Mouse (Mus musculus) bone marrow macrophage, adult 2 months (primary cell): ENCODE data around the gene Ticam1. TPM values are rescaled to one million over a fixed set of nuclear protein-coding genes. Genes with fewer than 3 reads are reported as not detected.
A peak's percentile ranks its signal among the peaks of the same experiment; 100 is the strongest.

Source experiments
- H3K27ac ChIP-seq: 2 replicates; pipeline ENCODE4 v1.5.1; 2012; ENCODE audit warnings: low read depth, low read length; ENCODE audit not compliant: insufficient read depth
- H3K4me1 ChIP-seq: 2 replicates; pipeline ENCODE4 v1.6.1; 2012; ENCODE audit warnings: low read length; ENCODE audit not compliant: control insufficient read depth, insufficient read depth
- H3K4me3 ChIP-seq: 2 replicates; pipeline ENCODE4 v1.5.1; 2012; ENCODE audit warnings: mild to moderate bottlenecking, low read length, moderate library complexity; ENCODE audit not compliant: insufficient read depth
- CTCF ChIP-seq: IDR thresholded peaks from 2 replicates; pipeline ENCODE4 v1.5.1; 2012; ENCODE audit warnings: low read depth, mild to moderate bottlenecking, low read length, moderate library complexity
- POLR2A ChIP-seq: IDR thresholded peaks from 2 replicates; pipeline ENCODE4 v1.6.1; 2012; ENCODE audit warnings: mild to moderate bottlenecking, low read depth, low read length, borderline replicate concordance
- polyA plus RNA-seq: library from polyadenylated mRNA; stranded (reverse); fragments of >200 nt; gene quantifications from 2 replicates; pipeline ENCODE4 v1.2.4, GENCODE M21; 2012; ENCODE audit not compliant: missing spikeins, insufficient read depth, insufficient read length

Ticam1 gene
- polyA plus RNA-seq, 1 experiment: 17.6 TPM

- peak within 1 kb of the TSS; percentile 85 for H3K4me3 ChIP-seq
- H3K4me1 ChIP-seq: peaks cover 6% of the 10 kb centered on the region
- H3K27ac ChIP-seq: peak within 1 kb of the TSS; percentile 66
- TF ChIP-seq CTCF (no peak), POLR2A (no peak)
Measured at GRCm38 (mm10) chr17:56303160-56303846, 26.7 kb upstream of the Ticam1 start, which contains the start of gene Uhrf1. Gene Uhrf1, plus strand, starts transcription at chr17:56303321.

- Histone ChIP-seq H3K4me1 (peaks cover 6% of the 10 kb centered on the region), H3K27ac (no peak overlapping the region), H3K4me3 (no peak overlapping the region)
- TF ChIP-seq CTCF (no peak), POLR2A (no peak)
Measured at GRCm38 (mm10) chr17:56302363-56302996, 25.9 kb upstream of the Ticam1 start.

- TF ChIP-seq POLR2A: no peak
- H3K4me1 ChIP-seq: peaks cover 6% of the 10 kb centered on the region
- H3K27ac ChIP-seq: no peak within 1 kb of the TSS
- no peak within 1 kb of the TSS for H3K4me3 ChIP-seq
Measured at GRCm38 (mm10) chr17:56300186-56300585, 23.6 kb upstream of the Ticam1 start, which contains the start of gene Arrdc5. Gene Arrdc5, minus strand, starts transcription at chr17:56300286.

- TF ChIP-seq POLR2A: no peak
- TF ChIP-seq CTCF: no peak
Measured at GRCm38 (mm10) chr17:56298238-56298637, 21.7 kb upstream of the Ticam1 start.

GRCm38 (mm10) chr17:56296201-56296600 is 19.6 kb upstream of the Ticam1 start:
- Histone ChIP-seq H3K4me1 (peaks cover 4% of the 10 kb centered on the region), H3K4me3 (no peak overlapping the region), H3K27ac (no peak overlapping the region)
- TF ChIP-seq CTCF: no peak
- no peak for TF ChIP-seq POLR2A

More at GRCm38 (mm10) chr17:56298238-56298637, 21.7 kb upstream of the Ticam1 start:
- Histone ChIP-seq H3K27ac (no peak overlapping the region), H3K4me1 (peaks cover 3% of the 10 kb centered on the region; the same call in 1 of the 2 replicates), H3K4me3 (no peak overlapping the region)

GRCm38 (mm10) chr17:56294241-56294640 is 17.7 kb upstream of the Ticam1 start:
- no peak overlapping the region for H3K27ac ChIP-seq
- TF ChIP-seq POLR2A (no peak), CTCF (no peak)
- H3K4me3 ChIP-seq: no peak overlapping the region
- H3K4me1 ChIP-seq: peaks cover 6% of the 10 kb centered on the region

- no peak for TF ChIP-seq CTCF
- no peak for TF ChIP-seq POLR2A
- Histone ChIP-seq H3K4me3 (no peak overlapping the region), H3K27ac (no peak overlapping the region), H3K4me1 (peaks cover 10% of the 10 kb centered on the region)
Measured at GRCm38 (mm10) chr17:56293291-56293690, 16.7 kb upstream of the Ticam1 start.

- TF ChIP-seq CTCF (no peak), POLR2A (no peak)
- Histone ChIP-seq H3K4me1 (peaks cover 17% of the 10 kb centered on the region), H3K27ac (no peak within 1 kb of the TSS), H3K4me3 (no peak within 1 kb of the TSS)
Measured at GRCm38 (mm10) chr17:56292531-56293222, 16.1 kb upstream of the Ticam1 start, which contains the start of gene Plin3. Gene Plin3, minus strand, starts transcription at chr17:56292873.

GRCm38 (mm10) chr17:56291826-56292475 is 15.4 kb upstream of the Ticam1 start:
- no peak overlapping the region for H3K4me3 ChIP-seq
- no peak for TF ChIP-seq POLR2A
- TF ChIP-seq CTCF: no peak
- H3K4me1 ChIP-seq: peaks cover 21% of the 10 kb centered on the region
- H3K27ac ChIP-seq: no peak overlapping the region
